Mouse (Mus musculus) ES-Bruce4 (cell line): ENCODE data around the gene Ugcg.

Experiments
- CTCF ChIP-seq: IDR thresholded peaks from one replicate; pipeline ENCODE4 v1.8.1; 2011; ENCODE audit warnings: low read depth, low read length
- EP300 ChIP-seq: IDR thresholded peaks from 2 replicates; pipeline ENCODE4 v1.6.1; 2011; ENCODE audit warnings: low read depth, low read length; ENCODE audit not compliant: insufficient read depth
- POLR2A ChIP-seq: IDR thresholded peaks from one replicate; pipeline ENCODE4 v1.8.1; 2011; ENCODE audit warnings: low read length; ENCODE audit not compliant: insufficient read depth

- no peak for TF ChIP-seq CTCF
- TF ChIP-seq POLR2A = no peak
- no peak for TF ChIP-seq EP300
Measured at GRCm38 (mm10) chr4:59244791-59245555, 55.9 kb downstream of the Ugcg start.
